Mouse (Mus musculus) stomach, embryonic 14.5 days (tissue): ENCODE data around the gene Abcg1. TPM values are rescaled to one million over a fixed set of nuclear protein-coding genes. Genes with fewer than 3 reads are reported as not detected.

Source experiments
- ATAC-seq: fragments of 200-750 bp; cut with Nextera tagmentation; 2 replicates; pipeline ENCODE4 v1.8.0; 2017; ENCODE audit warnings: low read depth, moderate TSS enrichment; ENCODE audit not compliant: insufficient number of reproducible peaks, insufficient read depth, low FRiP score
- H3K27ac ChIP-seq: fragments of 300-500 bp; sonication (generic); 2 replicates; pipeline ENCODE4 v1.5.1; 2014; ENCODE audit warnings: mild to moderate bottlenecking, low read length, moderate library complexity, mixed read lengths
- H3K27me3 ChIP-seq: fragments of 300-500 bp; sonication (generic); 2 replicates; pipeline ENCODE4 v1.6.1; 2014; ENCODE audit warnings: low read length, control low read depth, mixed read lengths; ENCODE audit not compliant: control insufficient read depth, insufficient read depth
- H3K36me3 ChIP-seq: fragments of 300-500 bp; sonication (generic); 2 replicates; pipeline ENCODE4 v1.6.1; 2014; ENCODE audit warnings: mild to moderate bottlenecking, control low read depth, low read length, moderate library complexity, mixed read lengths; ENCODE audit not compliant: control insufficient read depth, insufficient read depth
- H3K4me1 ChIP-seq: fragments of 300-500 bp; sonication (generic); 2 replicates; pipeline ENCODE4 v1.6.1; 2014; ENCODE audit warnings: low read length, control low read depth, mixed read lengths; ENCODE audit not compliant: control insufficient read depth, insufficient read depth
- H3K4me2 ChIP-seq: fragments of 300-500 bp; sonication (generic); replicated peaks from 2 replicates; pipeline ENCODE4 v1.6.1; 2014; ENCODE audit warnings: low read depth, low read length, control low read depth
- H3K4me3 ChIP-seq: fragments of 300-500 bp; sonication (generic); 2 replicates; pipeline ENCODE4 v1.5.1; 2014; ENCODE audit warnings: low read depth, low read length, control low read depth
- H3K9ac ChIP-seq: fragments of 300-500 bp; sonication (generic); replicated peaks from 2 replicates; pipeline ENCODE4 v1.6.1; 2014; ENCODE audit warnings: low read depth, mild to moderate bottlenecking, control low read depth, low read length, moderate library complexity, mixed read lengths
- H3K9me3 ChIP-seq: fragments of 300-500 bp; sonication (generic); 2 replicates; pipeline ENCODE4 v1.6.1; 2016; ENCODE audit warnings: low read depth, low read length, control low read depth; ENCODE audit not compliant: control insufficient read depth
- WGBS: fragments of 180-500 bp; shearing (Covaris S2); extraction: QIAGEN DNeasy Blood & Tissue Kit; methylation state at CpG from one replicate; pipeline ENCODE4 v1.1.7; 2014; 5-methylcytosine and 5-hydroxymethylcytosine counted together
- polyA plus RNA-seq: library from polyadenylated mRNA; unstranded; fragments of >200 nt; fragmentation: Nextera tagmentation; extraction: Ambion mirVana; gene quantifications from 2 replicates; pipeline ENCODE4 v1.2.1, GENCODE M21; 2014

Abcg1 gene
- polyA plus RNA-seq, 1 experiment from 2014 or later = 6.6 TPM

DNA sequence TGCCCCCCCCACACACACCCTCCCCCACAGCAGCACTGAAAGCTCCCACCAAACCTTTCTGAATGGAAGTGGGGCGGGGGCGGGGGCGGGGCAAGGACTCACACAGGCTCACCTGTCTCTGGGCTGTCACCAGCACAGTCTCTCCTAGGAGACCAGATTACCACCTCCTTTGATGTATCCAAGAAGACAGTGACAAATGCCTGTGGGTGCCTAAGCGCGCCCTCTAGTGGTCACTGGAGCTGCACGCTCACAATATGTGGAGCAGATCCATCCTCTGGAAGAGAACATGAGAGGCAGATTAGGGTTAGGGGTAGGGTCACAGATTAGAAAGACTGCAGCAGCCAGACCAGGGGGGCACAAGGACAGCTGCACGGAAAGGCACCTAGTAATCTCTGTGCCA, 62.0 kb downstream of the Abcg1 start:
- Histone ChIP-seq H3K27me3 (no peaks in the 10 kb centered on the region), H3K9me3 (no peaks in the 10 kb centered on the region), H3K27ac (no peak overlapping the region), H3K4me2 (no peak overlapping the region), H3K9ac (no peak overlapping the region), H3K4me3 (no peak overlapping the region), H3K36me3 (no peaks in the 10 kb centered on the region), H3K4me1 (no peaks in the 10 kb centered on the region)
- 11% methylated on average over 7 of the region's 7 CpGs for WGBS
- no peak for ATAC-seq

GRCm38 (mm10) chr17:31121975-31122374, 64.5 kb downstream of the Abcg1 start:
- Histone ChIP-seq H3K27ac (no peak overlapping the region), H3K27me3 (no peaks in the 10 kb centered on the region), H3K4me2 (no peak overlapping the region), H3K36me3 (no peaks in the 10 kb centered on the region), H3K9me3 (no peaks in the 10 kb centered on the region), H3K4me3 (no peak overlapping the region), H3K9ac (no peak overlapping the region), H3K4me1 (no peaks in the 10 kb centered on the region)
- 12% methylated on average over 8 of the region's 8 CpGs for WGBS
- no peak for ATAC-seq

GRCm38 (mm10) chr17:31125548-31126266, 68.2 kb downstream of the Abcg1 start:
- no peaks in the 10 kb centered on the region for H3K9me3 ChIP-seq
- no peak for ATAC-seq
- no peak overlapping the region for H3K9ac ChIP-seq
- no peaks in the 10 kb centered on the region for H3K27me3 ChIP-seq
- no peak overlapping the region for H3K4me2 ChIP-seq
- H3K36me3 ChIP-seq = no peaks in the 10 kb centered on the region
- H3K4me1 ChIP-seq = no peaks in the 10 kb centered on the region
- 41% methylated on average over 9 of the region's 9 CpGs for WGBS
- H3K27ac ChIP-seq = no peak overlapping the region
- no peak overlapping the region for H3K4me3 ChIP-seq

GRCm38 (mm10) chr17:31128708-31129318, 71.3 kb downstream of the Abcg1 start:
- H3K4me2 ChIP-seq = no peak overlapping the region
- WGBS = 83% methylated on average over 9 of the region's 9 CpGs

GRCm38 (mm10) chr17:31129452-31129851, 72.0 kb downstream of the Abcg1 start, which contains the start of gene Tff3:
Gene Tff3, minus strand, starts transcription at chr17:31129646.
- no peak within 1 kb of the TSS for H3K4me2 ChIP-seq
- no peak within 1 kb of the TSS for H3K9ac ChIP-seq
- H3K9me3 ChIP-seq = no peaks in the 10 kb centered on the region
- ATAC-seq = 0 out of 2 replicates have a peak, but pooled peaks have one; percentile 33
- H3K4me3 ChIP-seq = no peak within 1 kb of the TSS
- H3K4me1 ChIP-seq = no peaks in the 10 kb centered on the region; the same call in 1 of the 2 replicates
- H3K27me3 ChIP-seq = no peaks in the 10 kb centered on the region
- no peak within 1 kb of the TSS for H3K27ac ChIP-seq
- 26% methylated on average over 2 of the region's 2 CpGs for WGBS
- H3K36me3 ChIP-seq = no peaks in the 10 kb centered on the region

More at GRCm38 (mm10) chr17:31128708-31129318, 71.3 kb downstream of the Abcg1 start:
- ATAC-seq = no peak
- no peak overlapping the region for H3K4me3 ChIP-seq
- H3K4me1 ChIP-seq = no peaks in the 10 kb centered on the region; the same call in 1 of the 2 replicates
- H3K36me3 ChIP-seq = no peaks in the 10 kb centered on the region
- H3K27me3 ChIP-seq = no peaks in the 10 kb centered on the region
- H3K27ac ChIP-seq = no peak overlapping the region
- no peak overlapping the region for H3K9ac ChIP-seq
- no peaks in the 10 kb centered on the region for H3K9me3 ChIP-seq

DNA sequence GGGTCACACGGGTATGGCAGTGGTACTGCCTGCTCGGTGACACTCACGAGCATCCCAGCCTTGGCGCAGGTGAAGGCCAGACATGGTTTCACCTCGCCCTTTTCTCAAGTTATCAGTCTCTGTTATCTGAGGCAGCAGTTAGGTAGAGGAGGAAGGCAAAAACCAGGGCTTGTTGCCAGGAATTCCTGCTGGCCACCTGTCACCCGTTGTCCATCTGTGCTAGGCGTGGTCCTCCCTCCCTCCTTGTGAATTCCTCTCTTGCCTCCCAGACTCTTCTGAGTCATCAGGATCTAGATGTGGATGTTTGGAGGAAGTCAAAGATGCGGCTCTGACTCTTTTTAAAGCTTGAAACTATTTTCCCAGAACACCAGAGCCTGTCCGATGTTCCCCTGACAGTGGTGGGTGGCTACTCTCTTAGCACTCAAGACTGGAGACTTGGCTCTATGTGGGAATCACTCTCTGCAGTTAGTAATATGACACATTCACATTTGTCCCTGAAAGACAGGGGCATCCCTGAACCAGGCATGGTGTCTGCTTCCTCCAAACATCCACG, 73.9 kb downstream of the Abcg1 start:
- Histone ChIP-seq H3K4me1 (no peaks in the 10 kb centered on the region; the same call in 1 of the 2 replicates), H3K27ac (no peak overlapping the region), H3K4me2 (no peak overlapping the region), H3K27me3 (no peaks in the 10 kb centered on the region), H3K9ac (no peak overlapping the region), H3K36me3 (no peaks in the 10 kb centered on the region), H3K4me3 (no peak overlapping the region), H3K9me3 (no peaks in the 10 kb centered on the region)
- no peak for ATAC-seq
- WGBS = 71% methylated on average over 10 of the region's 10 CpGs

DNA sequence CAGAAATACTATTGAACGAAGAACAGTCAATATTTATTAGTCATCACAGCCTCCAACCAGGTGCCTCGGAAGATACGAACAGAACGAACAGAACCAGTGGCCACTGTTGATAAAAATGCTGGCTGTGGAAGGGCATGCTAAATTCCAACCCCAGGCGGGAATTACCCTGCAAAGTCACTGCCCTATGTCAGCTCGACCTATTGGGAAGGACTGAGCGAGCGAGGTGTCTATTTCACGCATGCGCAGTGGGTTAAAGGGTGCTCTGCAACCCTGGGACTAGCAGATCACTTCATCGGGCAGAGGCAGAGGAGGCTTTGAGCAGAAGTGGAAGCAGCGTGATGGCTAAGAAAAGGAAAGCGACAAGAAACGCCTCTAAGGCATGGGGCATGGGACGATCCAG, 76.3 kb downstream of the Abcg1 start:
- no peak overlapping the region for H3K4me3 ChIP-seq
- no peaks in the 10 kb centered on the region for H3K9me3 ChIP-seq
- no peaks in the 10 kb centered on the region for H3K27me3 ChIP-seq
- H3K4me2 ChIP-seq = no peak overlapping the region
- H3K9ac ChIP-seq = no peak overlapping the region
- no peaks in the 10 kb centered on the region for H3K36me3 ChIP-seq
- no peak for ATAC-seq
- WGBS = 51% methylated on average over 15 of the region's 15 CpGs
- H3K27ac ChIP-seq = no peak overlapping the region
- H3K4me1 ChIP-seq = no peaks in the 10 kb centered on the region; the same call in 1 of the 2 replicates

DNA sequence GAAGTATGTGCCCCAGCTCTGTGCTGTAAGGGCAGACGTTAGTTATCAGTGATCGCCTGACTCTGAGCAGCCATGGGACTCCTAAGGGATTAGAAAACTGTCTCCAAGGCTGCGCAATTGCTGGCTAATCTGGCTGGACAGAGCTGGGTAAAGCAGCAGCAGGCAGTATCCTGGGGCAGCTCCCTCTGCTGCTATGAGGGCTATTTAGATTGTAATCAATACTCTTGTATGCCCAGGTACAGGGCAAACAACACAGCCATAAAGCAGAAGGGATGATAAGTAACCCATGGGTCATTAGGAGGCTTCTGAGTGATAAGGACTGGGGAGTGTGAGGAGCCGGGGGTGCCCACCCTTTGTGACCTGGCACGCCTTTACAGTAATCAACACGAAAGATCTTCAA, 77.4 kb downstream of the Abcg1 start:
- Histone ChIP-seq H3K36me3 (no peaks in the 10 kb centered on the region), H3K4me2 (no peak overlapping the region), H3K9ac (no peak overlapping the region), H3K27me3 (no peaks in the 10 kb centered on the region), H3K9me3 (no peaks in the 10 kb centered on the region), H3K27ac (no peak overlapping the region), H3K4me3 (no peak overlapping the region), H3K4me1 (no peaks in the 10 kb centered on the region; the same call in 1 of the 2 replicates)
- no peak for ATAC-seq
- WGBS = 56% methylated on average over 6 of the region's 6 CpGs
